Mouse (Mus musculus) midbrain, postnatal 0 days (tissue): Measurements from ENCODE around the gene Mxi1. TPM values are rescaled to one million over a fixed set of nuclear protein-coding genes. Genes with fewer than 3 reads are reported as not detected.

Experiments
- ATAC-seq: fragments of 200-750 bp; cut with Nextera tagmentation; 2 replicates; pipeline ENCODE4 v1.8.0; 2017; ENCODE audit warnings: moderate number of reproducible peaks, mild to moderate bottlenecking, moderate TSS enrichment, moderate library complexity; ENCODE audit not compliant: low FRiP score
- DNase-seq: peaks from one replicate; pipeline ENCODE4 v3.0.0-alpha.2; 2015; ENCODE audit warnings: low spot score
- H3K27ac ChIP-seq: fragments of 300-500 bp; sonication (generic); 2 replicates; pipeline ENCODE4 v1.5.1; 2014; ENCODE audit warnings: low read depth, mild to moderate bottlenecking, low read length, mixed read lengths
- H3K27me3 ChIP-seq: fragments of 300-500 bp; sonication (generic); 2 replicates; pipeline ENCODE4 v1.6.1; 2014; ENCODE audit warnings: low read length, control low read depth, mixed read lengths; ENCODE audit not compliant: insufficient read depth
- H3K36me3 ChIP-seq: fragments of 300-500 bp; sonication (generic); 2 replicates; pipeline ENCODE4 v1.6.1; 2014; ENCODE audit warnings: low read length, control low read depth, mixed read lengths; ENCODE audit not compliant: insufficient read depth
- H3K4me1 ChIP-seq: fragments of 300-500 bp; sonication (generic); 2 replicates; pipeline ENCODE4 v1.6.1; 2014; ENCODE audit warnings: mild to moderate bottlenecking, control low read depth, antibody characterized with exemption, low read length, mixed read lengths; ENCODE audit not compliant: insufficient read depth
- H3K4me2 ChIP-seq: fragments of 300-500 bp; sonication (generic); 2 replicates; pipeline ENCODE4 v1.6.1; 2014; ENCODE audit warnings: low read depth, mild to moderate bottlenecking, low read length, mixed read lengths; ENCODE audit not compliant: poor library complexity, severe bottlenecking
- H3K4me3 ChIP-seq: fragments of 300-500 bp; sonication (generic); 2 replicates; pipeline ENCODE4 v1.5.1; 2014; ENCODE audit warnings: low read depth, mild to moderate bottlenecking, low read length, moderate library complexity
- H3K9ac ChIP-seq: fragments of 300-500 bp; sonication (generic); replicated peaks from 2 replicates; pipeline ENCODE4 v1.6.1; 2014; ENCODE audit warnings: mild to moderate bottlenecking, low read length, moderate library complexity, mixed read lengths; ENCODE audit not compliant: poor library complexity, severe bottlenecking
- H3K9me3 ChIP-seq: fragments of 300-500 bp; sonication (generic); 2 replicates; pipeline ENCODE4 v1.6.1; 2016; ENCODE audit warnings: low read length, control low read depth
- CTCF ChIP-seq: IDR thresholded peaks from 2 replicates; pipeline ENCODE4 v1.5.1; 2016; ENCODE audit warnings: antibody characterized with exemption, mild to moderate bottlenecking
- WGBS: fragments of 180-500 bp; shearing (Covaris S2); extraction: QIAGEN DNeasy Blood & Tissue Kit; methylation state at CpG from one replicate; pipeline ENCODE4 v1.1.7; 2014; 5-methylcytosine and 5-hydroxymethylcytosine counted together
- polyA plus RNA-seq: library from polyadenylated mRNA; unstranded; fragments of >200 nt; fragmentation: Nextera tagmentation; extraction: Ambion mirVana; gene quantifications from 2 replicates; pipeline ENCODE4 v1.2.1, GENCODE M21; 2015
- total RNA-seq: library from RNA; depleted of rRNA; stranded (reverse); fragments of >200 nt; gene quantifications from 2 replicates; pipeline ENCODE4 v1.2.3, GENCODE M21; 2014

Mxi1 gene
- total and polyA plus RNA-seq, 2 experiments from 2014 or later, result 37.7 to 49.2 TPM

DNA sequence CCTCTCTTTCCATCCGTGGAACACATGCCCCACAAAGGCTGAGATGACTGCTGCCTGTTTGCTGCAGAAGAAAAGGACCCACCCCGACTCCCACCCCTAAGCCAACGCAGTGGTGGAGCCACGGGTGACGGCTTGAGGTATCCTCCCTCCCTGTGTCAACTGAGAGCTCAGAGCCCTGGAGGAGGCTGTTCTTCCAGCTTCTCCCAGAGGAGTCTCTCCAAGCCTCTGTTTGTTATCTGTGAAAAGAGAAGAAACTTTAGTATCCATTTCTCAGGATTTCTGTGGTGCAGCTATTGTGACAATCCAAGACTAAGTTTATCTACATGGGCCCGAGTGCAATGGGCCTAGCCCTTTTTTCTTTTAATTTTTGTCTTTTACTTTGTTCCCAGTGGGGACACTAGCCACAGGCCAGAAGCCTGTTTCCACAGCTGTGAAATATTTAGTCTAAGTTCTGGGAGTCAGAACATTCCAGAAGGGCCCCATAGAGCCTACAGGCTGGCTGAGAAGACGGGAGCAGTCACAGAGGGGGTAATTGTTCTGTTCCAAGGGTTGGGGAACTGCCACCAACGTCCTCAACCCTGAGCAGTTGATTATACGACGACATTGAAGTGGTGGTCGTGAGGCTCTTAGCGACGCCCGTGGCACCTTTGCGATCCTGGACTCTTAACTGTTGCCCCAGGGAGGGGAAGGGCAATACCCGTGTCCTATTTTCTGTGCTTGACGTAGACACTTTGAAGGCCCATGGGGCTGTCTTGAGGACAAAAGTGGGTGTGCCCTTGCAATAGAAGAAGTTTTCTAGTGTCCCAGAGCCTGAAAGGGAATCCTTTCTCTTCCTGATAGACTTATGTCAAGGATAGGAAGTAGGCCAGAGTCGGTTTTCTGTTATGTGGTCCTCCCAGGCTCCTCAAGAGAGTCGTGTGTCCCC lies 31.6 kb upstream of the Mxi1 start:
- no peak overlapping the region for H3K9ac ChIP-seq
- WGBS, result 75% methylated on average over 18 of the region's 19 CpGs
- H3K4me2 ChIP-seq, result no peak overlapping the region
- H3K9me3 ChIP-seq, result no peaks in the 10 kb centered on the region
- TF ChIP-seq CTCF, result no peak
- no peaks in the 10 kb centered on the region for H3K36me3 ChIP-seq
- ATAC-seq (no peak), DNase-seq (no peak)
- no peaks in the 10 kb centered on the region for H3K4me1 ChIP-seq
- H3K4me3 ChIP-seq, result no peak overlapping the region
- H3K27ac ChIP-seq, result no peak overlapping the region
- no peaks in the 10 kb centered on the region for H3K27me3 ChIP-seq

DNA sequence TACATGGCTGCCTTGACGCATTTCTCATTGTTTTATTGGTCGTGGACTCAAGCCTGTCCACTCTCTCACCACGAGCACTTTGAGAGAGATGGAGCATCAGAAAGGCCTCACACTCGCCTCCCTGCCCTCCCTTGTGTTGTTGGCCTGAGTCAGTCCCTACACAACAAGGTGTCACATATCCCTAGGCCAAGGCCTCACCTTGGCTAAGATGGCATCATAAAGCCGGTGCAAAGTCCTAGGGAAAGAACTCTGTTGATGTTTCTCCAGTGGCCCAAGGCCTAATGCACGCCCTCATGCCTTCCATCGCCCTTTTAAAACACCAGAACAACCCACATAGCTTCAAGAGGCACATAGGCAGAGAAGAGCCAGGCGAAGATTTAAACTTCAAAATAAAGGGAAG lies 30.1 kb upstream of the Mxi1 start:
- no peak for DNase-seq
- H3K4me2 ChIP-seq, result no peak overlapping the region
- no peak overlapping the region for H3K4me3 ChIP-seq

GRCm38 (mm10) chr19:53282571-53282970 lies 27.7 kb upstream of the Mxi1 start:
- DNase-seq (peak; percentile 43), ATAC-seq (no peak)
- H3K9me3 ChIP-seq, result no peaks in the 10 kb centered on the region
- H3K36me3 ChIP-seq, result no peaks in the 10 kb centered on the region
- H3K4me2 ChIP-seq, result no peak overlapping the region
- H3K27me3 ChIP-seq, result no peaks in the 10 kb centered on the region
- H3K4me1 ChIP-seq, result no peaks in the 10 kb centered on the region
- no peak overlapping the region for H3K9ac ChIP-seq
- no peak overlapping the region for H3K4me3 ChIP-seq
- no peak for TF ChIP-seq CTCF
- 51% methylated on average over 10 of the region's 10 CpGs for WGBS
- no peak overlapping the region for H3K27ac ChIP-seq

More for the DNA sequence above, 30.1 kb upstream of the Mxi1 start:
- WGBS, result 88% methylated on average over 8 of the region's 8 CpGs
- no peaks in the 10 kb centered on the region for H3K36me3 ChIP-seq
- no peak for TF ChIP-seq CTCF
- no peak for ATAC-seq
- no peak overlapping the region for H3K27ac ChIP-seq
- H3K9me3 ChIP-seq, result no peaks in the 10 kb centered on the region
- no peak overlapping the region for H3K9ac ChIP-seq
- no peaks in the 10 kb centered on the region for H3K27me3 ChIP-seq
- no peaks in the 10 kb centered on the region for H3K4me1 ChIP-seq

GRCm38 (mm10) chr19:53283742-53284141 lies 26.6 kb upstream of the Mxi1 start:
- H3K9ac ChIP-seq, result no peak overlapping the region
- 80% methylated on average over 7 of the region's 7 CpGs for WGBS
- H3K4me2 ChIP-seq, result no peak overlapping the region
- H3K4me3 ChIP-seq, result no peak overlapping the region
- H3K36me3 ChIP-seq, result no peaks in the 10 kb centered on the region
- no peaks in the 10 kb centered on the region for H3K27me3 ChIP-seq
- TF ChIP-seq CTCF, result no peak
- H3K27ac ChIP-seq, result no peak overlapping the region
- ATAC-seq, result no peak
- no peak for DNase-seq
- H3K4me1 ChIP-seq, result no peaks in the 10 kb centered on the region
- no peaks in the 10 kb centered on the region for H3K9me3 ChIP-seq

GRCm38 (mm10) chr19:53284268-53285208 lies 25.8 kb upstream of the Mxi1 start:
- DNase-seq (peak; percentile 20), ATAC-seq (no peak)
- Histone ChIP-seq H3K4me1 (no peaks in the 10 kb centered on the region), H3K9me3 (no peaks in the 10 kb centered on the region), H3K9ac (no peak overlapping the region), H3K4me2 (peak overlapping the region; percentile 7; the same call in 1 of the 2 replicates), H3K27me3 (no peaks in the 10 kb centered on the region), H3K36me3 (no peaks in the 10 kb centered on the region), H3K4me3 (no peak overlapping the region), H3K27ac (no peak overlapping the region)
- no peak for TF ChIP-seq CTCF
- 22% methylated on average over 20 of the region's 20 CpGs for WGBS
